Mouse (Mus musculus): ENCODE data around the gene Wasf2. TPM values are rescaled to one million over a fixed set of nuclear protein-coding genes. Genes with fewer than 3 reads are reported as not detected.
A peak's percentile ranks its signal among the peaks of the same experiment; 100 is the strongest.

The Wasf2 gene
- total and polyA plus RNA-seq, 3 experiments = 14.9 to 59.5 (median 21.7) TPM

GRCm38 (mm10) chr4:133159127-133159526, 28.8 kb downstream of the Wasf2 start (continued):
- TF ChIP-seq ZKSCAN1 (IDR thresholded peaks at IDR 0.05; ENCODE audit: borderline replicate concordance, low read depth, low read length) (no peak), SIN3A (IDR thresholded peaks at IDR 0.05; ENCODE audit: low read length) (peak; percentile 80; the same call in 1 of the 2 replicates)

- TF ChIP-seq ETS1 (conservative IDR thresholded peaks at IDR 0.05; ENCODE audit: low read depth, low read length) (peak; percentile 70), UBTF (IDR thresholded peaks at IDR 0.05; ENCODE audit: low read depth, low read length) (no peak), CHD2 (IDR thresholded peaks at IDR 0.05; ENCODE audit: low read length) (peak; percentile 81), CHD1 (IDR thresholded peaks at IDR 0.05; ENCODE audit: low read depth, low read length) (no peak; the same call in 1 of the 2 replicates), ELF1 (IDR thresholded peaks at IDR 0.05; ENCODE audit: low read depth, low read length) (no peak), RCOR1 (conservative IDR thresholded peaks at IDR 0.05; ENCODE audit: low read depth, low read length) (no peak), TBP (conservative IDR thresholded peaks at IDR 0.05; ENCODE audit: low read depth, low read length) (no peak), IRF4 (IDR thresholded peaks at IDR 0.05; ENCODE audit: low read depth, low read length) (0 out of 2 replicates have a peak, but pooled peaks have one; percentile 47), JUND (conservative IDR thresholded peaks at IDR 0.05; ENCODE audit: low read depth, low read length) (peak; percentile 5; the same call in 1 of the 2 replicates), POLR2A (IDR thresholded peaks at IDR 0.05; ENCODE audit: low read depth, low read length) (peak; percentile 30; the same call in 1 of the 2 replicates), JUN (IDR thresholded peaks at IDR 0.05; ENCODE audit: insufficient read depth, low read depth, low read length) (0 out of 2 replicates have a peak, but pooled peaks have one; percentile 2), MXI1 (IDR thresholded peaks at IDR 0.05; ENCODE audit: low read depth, low read length) (peak; percentile 53; the same call in 1 of the 2 replicates), TCF12 (IDR thresholded peaks at IDR 0.05; ENCODE audit: low read depth, low read length) (no peak), SIN3A (IDR thresholded peaks at IDR 0.05; ENCODE audit: low read length) (no peak; the same call in 1 of the 2 replicates), EP300 (IDR thresholded peaks at IDR 0.05; ENCODE audit: low read length) (peak; percentile 48), ZMIZ1 (IDR thresholded peaks at IDR 0.05; ENCODE audit: low read depth, low read length) (no peak), BHLHE40 (IDR thresholded peaks at IDR 0.05; ENCODE audit: low read depth, low read length) (peak; percentile 45; the same call in 1 of the 2 replicates)
- H3K27me3 ChIP-seq (replicated peaks) = no peaks in the 10 kb centered on the region
- dilution Hi-C loops (cut with MboI; ENCODE audit: extremely low pct_ligation_motif_present, extremely low pct_unique_long_range_greater_than_20kb, low sequenced_read_pairs) = no loop called here
- H3K79me2 ChIP-seq (replicated peaks; ENCODE audit: control insufficient read depth, extremely low read depth, insufficient read depth, poor library complexity, severe bottlenecking) = peaks cover 46% of the 10 kb centered on the region
- peak overlapping the region; percentile 93 for H3K27ac ChIP-seq (ENCODE audit: insufficient read depth, low read depth)
- peak overlapping the region; percentile 60 for H3K4me2 ChIP-seq (ENCODE audit: insufficient read depth, low read depth, poor library complexity, severe bottlenecking)
- peaks cover 6% of the 10 kb centered on the region for H3K9me3 ChIP-seq (replicated peaks; ENCODE audit: low read length)
- in situ Hi-C loops (cut with MboI; ENCODE audit: low pct_ligation_motif_present, low pct_unique_long_range_greater_than_20kb, low sequenced_read_pairs) = no loop called here
- H3K9ac ChIP-seq (ENCODE audit: insufficient read depth, low read depth) = peak overlapping the region; percentile 81; the same call in 1 of the 2 replicates
- H3K4me1 ChIP-seq (ENCODE audit: control insufficient read depth in 1 of 2, insufficient read depth in 2 of 2) = peaks cover 8 to 43% of the 10 kb centered on the region in 2 experiments
- DNase-seq (ENCODE audit: extremely low read depth) = peak; percentile 92
- H3K4me3 ChIP-seq (replicated peaks in 1 of 3; ENCODE audit: low read depth in 2 of 3, low read length in 2 of 3, poor library complexity in 1 of 3) = peak overlapping the region; percentile 41 to 56 (median 43)
- H3K36me3 ChIP-seq (replicated peaks in 1 of 2; ENCODE audit: control insufficient read depth in 1 of 2, insufficient read depth in 1 of 2, low read length in 1 of 2) = peaks cover 3 to 41% of the 10 kb centered on the region in 2 experiments
These were observed 29.3 kb downstream of the Wasf2 start for GRCm38 (mm10) chr4:133159646-133160045.

- Histone ChIP-seq H3K4me3 (replicated peaks in 1 of 3; ENCODE audit: low read depth in 2 of 3, low read length in 2 of 3, poor library complexity in 1 of 3) (no peak overlapping the region), H3K27ac (ENCODE audit: insufficient read depth, low read depth) (peak overlapping the region; percentile 93), H3K36me3 (replicated peaks in 1 of 2; ENCODE audit: control insufficient read depth in 1 of 2, insufficient read depth in 1 of 2, low read length in 1 of 2) (peaks cover 6 to 47% of the 10 kb centered on the region in 2 experiments), H3K9me3 (replicated peaks; ENCODE audit: low read length) (peaks cover 6% of the 10 kb centered on the region), H3K27me3 (replicated peaks) (no peaks in the 10 kb centered on the region), H3K4me1 (ENCODE audit: control insufficient read depth in 1 of 2, insufficient read depth in 2 of 2) (peaks cover 8 to 48% of the 10 kb centered on the region in 2 experiments), H3K9ac (ENCODE audit: insufficient read depth, low read depth) (no peak overlapping the region), H3K4me2 (ENCODE audit: insufficient read depth, low read depth, poor library complexity, severe bottlenecking) (peak overlapping the region; percentile 60), H3K79me2 (replicated peaks; ENCODE audit: control insufficient read depth, extremely low read depth, insufficient read depth, poor library complexity, severe bottlenecking) (peaks cover 50% of the 10 kb centered on the region)
- dilution Hi-C loops (cut with MboI; ENCODE audit: extremely low pct_ligation_motif_present, extremely low pct_unique_long_range_greater_than_20kb, low sequenced_read_pairs) = no loop called here
- DNase-seq (ENCODE audit: extremely low read depth) = peak; percentile 79
- TF ChIP-seq MAFK (IDR thresholded peaks at IDR 0.05; ENCODE audit: insufficient replicate concordance, low read length) (no peak), MAX (IDR thresholded peaks at IDR 0.05; ENCODE audit: low read length) (0 out of 2 replicates have a peak, but pooled peaks have one; percentile 10)
- in situ Hi-C loops (cut with MboI; ENCODE audit: low pct_ligation_motif_present, low pct_unique_long_range_greater_than_20kb, low sequenced_read_pairs) = no loop called here
These were observed 29.9 kb downstream of the Wasf2 start for GRCm38 (mm10) chr4:133160211-133160610.

All from CH12.LX (cell line).